Mouse (Mus musculus): ENCODE results near the gene Zfp575.
"Not testable (repeated sequence)": the region's sequence is repeated elsewhere in the genome, so short reads cannot be mapped to it uniquely, and the experiment has no call there.

GRCm38 (mm10) chr7:24618374-24618773, 30.9 kb upstream of the Zfp575 start:
- not testable (repeated sequence) for TF ChIP-seq POLR2A (IDR thresholded peaks at IDR 0.05; ENCODE audit: borderline replicate concordance, control insufficient read depth, low read depth, low read length); CTCF (IDR thresholded peaks at IDR 0.05; ENCODE audit: control insufficient read depth, insufficient read depth, low read length)
